Mouse (Mus musculus) small intestine, adult 2 months (tissue): ENCODE results near the gene H13.

Experiments
- CTCF ChIP-seq: fragments of 200-500 bp; IDR thresholded peaks from 2 replicates; pipeline ENCODE4 v1.5.1; 2012; ENCODE audit warnings: low read depth, mild to moderate bottlenecking, control low read depth, inconsistent platforms, low read length, moderate library complexity, mixed read lengths; ENCODE audit not compliant: insufficient replicate concordance, insufficient read length; ENCODE audit errors: extremely low read depth
- POLR2A ChIP-seq: fragments of 200-500 bp; IDR thresholded peaks from 2 replicates; pipeline ENCODE4 v1.6.1; 2012; ENCODE audit warnings: low read depth, mild to moderate bottlenecking, control low read depth, inconsistent platforms, low read length, moderate library complexity

- TF ChIP-seq CTCF: no peak
- TF ChIP-seq POLR2A: no peak
Observed at GRCm38 (mm10) chr2:152726751-152727335, 57.6 kb downstream of the H13 start.
